Mouse (Mus musculus): ENCODE measurements around the gene Cradd.
A peak's percentile ranks its signal among the peaks of the same experiment; 100 is the strongest.

The Cradd gene

DNA sequence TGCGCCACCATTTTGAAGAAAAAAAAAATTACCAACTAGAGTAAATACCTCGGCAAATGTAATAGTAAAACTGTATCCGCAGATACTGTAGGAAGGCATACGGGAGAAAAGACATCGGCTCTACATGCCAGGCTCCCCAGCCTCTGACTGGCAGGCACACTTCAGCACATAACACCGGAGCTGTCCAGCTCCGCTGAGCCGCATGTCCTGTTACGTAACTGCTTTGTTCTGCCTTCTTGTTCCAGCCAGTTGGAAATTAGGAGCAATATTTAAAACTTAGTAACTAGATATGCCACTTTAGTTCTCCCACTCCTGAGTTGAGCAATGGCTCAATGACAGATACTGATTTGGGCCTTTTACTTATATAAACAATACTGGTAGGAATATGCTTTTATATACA is 48.4 kb downstream of the Cradd start:
- DNase-seq (ENCODE audit: low spot score in 2 of 2), result no peak

DNA sequence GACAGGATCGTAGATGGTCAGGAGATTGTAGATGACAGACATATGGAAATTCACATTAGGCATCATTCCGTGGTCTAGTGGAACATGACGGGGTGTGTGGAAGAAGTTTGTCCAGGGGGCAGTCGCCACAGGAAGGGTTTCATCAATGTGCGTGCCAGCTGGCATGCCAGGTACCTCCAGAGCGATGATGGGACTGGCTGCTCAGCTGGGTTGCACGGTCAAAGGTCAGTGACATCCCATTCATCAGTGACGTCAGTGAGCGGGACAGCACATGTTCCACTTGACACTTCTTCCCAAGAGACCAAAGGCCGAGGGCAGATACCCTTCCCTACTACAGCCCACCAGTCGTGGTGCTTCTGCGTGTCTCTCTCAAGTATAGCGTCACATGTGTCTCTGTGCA is 50.7 kb downstream of the Cradd start:
- no peak for DNase-seq (ENCODE audit: low spot score in 2 of 2)

DNA sequence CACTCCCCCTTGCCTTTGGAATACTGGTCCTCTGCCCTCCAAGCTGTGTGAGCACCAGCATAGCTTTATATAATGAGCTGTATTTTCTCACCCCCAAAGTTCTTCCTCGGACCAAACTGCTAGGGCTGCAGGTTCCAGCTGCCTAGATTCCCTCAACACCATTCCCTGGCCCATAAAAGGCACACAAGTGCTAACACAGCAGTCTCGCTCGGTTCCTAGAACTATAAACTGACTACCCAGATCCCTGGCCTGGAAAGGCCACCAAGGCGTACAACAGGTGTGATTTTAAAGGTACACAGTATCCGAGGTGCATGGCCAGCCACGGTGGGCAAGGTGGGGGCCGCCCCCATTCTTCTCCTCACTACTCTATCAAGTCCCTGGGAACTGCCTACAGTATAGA is 54.8 kb downstream of the Cradd start:
- no peak for DNase-seq (ENCODE audit: low spot score in 2 of 2)

DNA sequence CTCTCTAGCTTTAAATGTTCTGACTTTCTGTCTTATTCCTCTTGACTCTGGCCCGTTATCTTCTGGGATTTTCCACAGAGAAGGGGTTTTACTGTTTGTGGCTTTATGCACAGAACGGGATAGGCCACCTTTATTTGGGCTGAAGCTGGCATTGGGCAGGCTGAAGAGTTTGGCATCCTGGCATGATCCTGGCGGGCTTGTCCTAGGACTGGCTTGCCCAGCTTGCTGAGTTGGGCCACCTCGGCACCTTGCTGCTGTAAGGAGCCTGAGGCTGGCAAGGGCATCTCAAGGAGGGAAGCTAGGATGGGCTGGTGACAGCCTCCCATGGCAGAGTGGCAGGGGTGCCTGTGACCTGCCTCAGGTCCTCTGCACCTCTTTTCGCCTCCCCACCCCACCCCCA is 55.6 kb downstream of the Cradd start:
- no peak for DNase-seq (ENCODE audit: low spot score in 2 of 2)

DNA sequence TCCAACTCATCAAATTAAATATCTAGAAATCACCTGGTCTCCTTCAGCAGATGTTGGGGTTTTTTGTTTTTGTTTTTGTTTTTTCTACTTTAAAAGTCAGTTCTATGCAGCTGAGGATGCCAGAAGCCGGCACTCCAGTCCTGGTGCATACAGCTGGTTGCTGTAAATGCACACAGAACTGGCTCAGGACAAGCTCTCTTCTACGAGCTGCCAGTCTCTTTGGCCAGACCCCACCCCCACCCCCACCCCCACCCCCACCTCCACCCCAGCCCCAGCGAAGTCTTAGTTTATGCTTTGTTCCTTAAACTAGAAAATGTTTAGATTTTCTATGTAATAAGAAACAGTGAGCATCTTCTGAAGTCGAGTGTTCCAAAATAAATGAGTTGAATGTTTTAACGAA is 57.0 kb downstream of the Cradd start:
- no peak for DNase-seq (ENCODE audit: low spot score in 2 of 2)

DNA sequence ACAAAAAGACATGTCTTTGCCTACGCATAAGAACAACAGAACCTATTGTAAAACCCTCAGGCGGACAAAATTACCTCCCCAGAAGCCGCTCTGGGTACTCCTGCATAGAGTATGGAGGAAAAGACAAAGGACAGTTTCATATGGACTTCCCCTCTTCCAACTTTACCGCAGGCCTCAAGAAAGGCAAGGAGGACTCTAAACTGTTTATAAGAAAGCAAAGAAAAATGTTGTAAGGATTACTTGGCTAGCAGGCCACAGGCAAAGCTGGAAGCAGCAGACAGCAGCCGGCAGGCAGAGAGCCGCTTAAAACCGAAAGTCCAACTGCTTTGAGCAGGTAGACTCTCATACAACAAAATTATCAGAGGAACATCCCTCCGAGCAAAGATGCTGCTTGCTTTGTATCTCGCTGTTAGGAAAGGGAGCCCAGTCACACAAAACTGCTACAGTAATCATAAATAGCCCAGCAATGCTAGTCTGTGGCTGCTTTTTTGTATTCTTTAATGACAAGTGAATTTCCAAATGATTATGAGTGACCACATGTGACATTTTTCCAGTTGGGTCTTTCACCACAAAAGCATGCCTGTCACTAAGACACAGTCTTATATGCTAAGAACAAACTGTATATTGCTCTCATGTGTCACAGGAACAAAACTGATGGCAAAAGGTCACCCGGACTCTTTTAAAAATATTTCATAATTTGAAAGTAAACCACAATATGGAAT is 57.7 kb downstream of the Cradd start:
- DNase-seq (ENCODE audit: low spot score in 2 of 2), result no peak

DNA sequence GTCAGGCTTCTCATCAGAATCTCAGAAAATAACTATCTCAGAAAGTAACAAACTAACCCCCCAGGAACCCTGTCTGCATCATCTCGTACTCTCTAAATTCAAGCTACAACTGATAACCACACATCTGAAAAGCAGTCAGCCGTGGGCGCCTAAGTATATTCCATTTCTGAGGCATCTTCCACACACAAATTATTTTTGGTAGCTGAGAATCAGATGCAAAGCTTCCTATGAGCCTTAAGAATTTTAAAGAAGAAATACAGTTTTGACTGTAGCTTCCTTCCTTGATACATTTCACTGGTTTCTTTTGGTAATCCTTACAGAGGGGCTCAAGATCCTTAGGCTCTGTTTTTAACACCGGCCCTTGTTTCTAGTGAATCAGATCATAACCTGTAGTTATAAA is 58.4 kb downstream of the Cradd start:
- no peak for DNase-seq (ENCODE audit: low spot score in 2 of 2)

DNA sequence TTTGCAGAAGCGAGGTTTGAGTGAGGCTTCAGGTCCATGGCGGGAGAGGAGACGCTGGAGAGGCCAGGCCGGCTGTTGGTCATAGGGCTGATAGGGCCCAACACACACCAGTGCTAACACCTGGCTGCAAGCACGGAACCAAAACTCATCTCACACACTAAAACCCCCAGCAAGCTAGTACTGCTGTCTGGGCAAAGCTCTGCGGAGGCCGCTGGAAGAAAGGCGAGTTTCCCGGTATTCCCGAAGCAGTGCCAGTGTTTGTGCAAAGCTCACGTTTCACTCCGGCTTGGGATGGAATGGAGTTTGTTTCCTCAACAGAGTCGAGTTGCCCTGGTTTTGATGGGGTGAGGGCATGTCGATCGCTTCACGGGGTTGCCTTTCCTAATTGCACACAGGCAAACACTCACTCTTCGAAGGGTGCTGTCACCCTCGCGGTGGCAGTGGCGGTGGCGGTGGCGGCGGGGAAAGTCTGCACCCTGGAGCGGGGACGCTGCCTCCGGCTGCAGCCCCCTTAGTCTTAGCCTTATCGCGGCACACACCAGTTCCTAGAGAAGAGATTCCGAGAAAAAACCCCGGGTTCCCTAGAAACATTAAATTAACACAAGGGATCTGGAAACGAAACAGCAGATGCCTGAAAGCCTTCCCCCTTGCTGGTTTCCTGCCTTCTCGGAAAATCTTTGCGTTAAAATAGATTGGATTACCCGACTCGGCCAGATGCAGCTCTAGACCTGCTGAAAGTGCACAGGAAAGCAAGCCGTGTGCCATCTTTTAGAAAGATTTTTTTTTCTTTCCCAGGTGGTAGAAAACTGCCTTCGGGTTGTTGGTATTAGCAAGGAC is 59.2 kb downstream of the Cradd start:
- DNase-seq (ENCODE audit: low spot score in 2 of 2), result peak; percentile 15 to 53

DNA sequence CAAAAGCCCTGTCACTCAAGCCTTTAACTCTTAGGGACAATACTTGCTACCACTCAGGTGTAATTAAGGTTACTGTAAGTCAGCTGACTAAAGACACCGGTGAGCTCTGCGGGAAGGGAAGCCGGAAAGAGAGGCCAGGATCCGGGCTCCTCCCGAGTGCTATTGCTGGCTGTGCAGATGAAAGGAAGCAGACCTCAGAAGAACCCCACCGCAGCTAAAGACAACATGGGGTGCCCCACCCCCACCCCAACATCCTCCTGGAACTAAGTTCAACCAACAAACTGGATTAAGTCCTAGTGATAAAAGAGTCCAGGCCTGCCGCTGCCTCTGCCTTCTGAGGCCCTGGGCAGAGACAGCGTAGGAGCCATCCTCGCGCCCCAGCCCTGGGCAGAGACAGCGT is 61.5 kb downstream of the Cradd start:
- DNase-seq (ENCODE audit: low spot score in 2 of 2), result peak in 1 of 2 experiments; percentile 21

DNA sequence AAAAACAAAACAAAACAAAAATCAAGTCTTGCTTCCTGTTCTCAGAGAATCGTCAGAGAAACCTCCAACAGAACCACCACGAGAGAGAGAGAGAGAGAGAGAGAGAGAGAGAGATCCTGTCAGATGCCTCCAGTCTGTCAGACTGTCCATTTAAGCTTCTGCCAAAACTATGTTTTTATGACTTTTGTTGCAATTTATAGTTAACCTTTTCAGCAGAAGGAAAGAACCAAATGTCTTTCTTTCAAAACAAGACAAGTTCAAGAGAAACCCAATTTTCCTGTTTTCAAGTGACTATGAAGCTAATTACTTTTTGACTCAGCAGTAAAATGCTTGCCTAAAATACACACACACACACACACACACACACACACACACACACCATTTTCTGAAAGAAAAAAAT is 62.7 kb downstream of the Cradd start:
- no peak for DNase-seq (ENCODE audit: low spot score in 2 of 2)

DNA sequence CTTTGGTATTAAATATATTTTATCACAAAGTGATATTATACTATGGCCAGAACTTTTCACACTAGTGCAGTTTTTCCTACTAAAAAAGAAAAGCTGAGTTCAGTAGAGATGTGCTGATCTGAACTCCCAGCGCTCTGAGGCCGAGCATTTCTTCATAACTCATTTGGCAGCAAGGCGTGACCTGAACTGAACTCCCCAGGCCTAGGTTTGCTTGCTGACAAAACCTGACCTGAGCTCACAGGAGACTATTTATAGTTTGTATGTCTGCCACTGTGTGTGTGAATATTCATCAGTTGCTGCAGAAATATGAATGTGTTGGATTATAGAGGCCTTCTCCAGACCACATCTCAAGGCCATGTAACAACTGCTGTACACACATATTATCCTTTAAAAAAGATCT is 63.5 kb downstream of the Cradd start:
- no peak for DNase-seq (ENCODE audit: low spot score in 2 of 2)

DNA sequence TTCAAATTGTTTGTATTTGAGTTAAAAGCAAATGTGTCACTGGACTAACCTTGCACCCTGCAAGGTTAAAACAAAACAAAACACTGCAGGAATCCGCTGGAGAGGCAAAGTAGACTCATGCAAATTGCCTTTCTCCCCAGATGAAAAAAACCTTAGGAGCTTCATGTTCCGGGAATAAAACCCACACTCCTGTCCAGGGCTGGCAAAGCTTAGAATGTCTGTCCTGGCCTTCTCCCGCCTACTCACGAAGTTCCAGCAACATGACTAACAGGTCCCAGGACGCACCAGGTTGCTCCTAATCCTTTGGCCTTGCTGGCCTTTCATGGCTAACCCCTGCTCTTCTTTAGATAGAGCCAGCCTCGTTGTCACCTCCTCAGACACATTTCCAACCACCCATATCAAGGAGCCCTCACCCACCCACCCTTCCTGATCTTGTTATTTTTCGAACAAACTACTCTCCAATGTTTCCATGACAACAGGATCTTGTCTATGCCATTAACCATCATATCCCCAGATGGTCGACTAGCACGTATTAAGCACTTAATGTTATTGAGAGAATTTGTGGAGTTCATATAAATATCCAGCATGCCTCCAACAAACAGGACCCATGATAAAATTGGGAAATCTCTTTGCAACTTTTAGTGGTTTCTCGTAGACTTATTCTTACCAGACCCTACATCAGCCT is 65.3 kb downstream of the Cradd start:
- no peak for DNase-seq (ENCODE audit: low spot score in 2 of 2)

DNA sequence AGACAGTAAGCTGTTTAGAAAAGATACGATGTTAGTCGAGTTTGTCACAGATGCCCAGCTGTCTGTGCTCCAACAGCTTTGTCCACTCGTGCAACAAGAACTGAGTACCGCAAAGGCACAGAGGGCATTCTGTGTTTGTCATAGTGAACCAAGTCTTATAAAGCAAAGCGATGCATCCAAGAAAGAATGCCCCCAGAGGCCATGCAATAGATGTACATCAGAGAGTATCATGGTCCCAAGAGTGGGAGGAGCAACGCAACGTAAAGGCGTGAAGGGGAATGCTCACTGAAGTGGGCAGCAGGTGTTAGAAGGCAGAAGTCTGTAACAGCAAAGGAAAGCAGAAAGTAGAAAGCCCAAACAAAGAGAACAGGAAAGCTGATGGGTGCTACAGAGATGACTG is 66.0 kb downstream of the Cradd start:
- peak in 1 of 2 experiments; percentile 34 for DNase-seq (ENCODE audit: low spot score in 2 of 2)

DNA sequence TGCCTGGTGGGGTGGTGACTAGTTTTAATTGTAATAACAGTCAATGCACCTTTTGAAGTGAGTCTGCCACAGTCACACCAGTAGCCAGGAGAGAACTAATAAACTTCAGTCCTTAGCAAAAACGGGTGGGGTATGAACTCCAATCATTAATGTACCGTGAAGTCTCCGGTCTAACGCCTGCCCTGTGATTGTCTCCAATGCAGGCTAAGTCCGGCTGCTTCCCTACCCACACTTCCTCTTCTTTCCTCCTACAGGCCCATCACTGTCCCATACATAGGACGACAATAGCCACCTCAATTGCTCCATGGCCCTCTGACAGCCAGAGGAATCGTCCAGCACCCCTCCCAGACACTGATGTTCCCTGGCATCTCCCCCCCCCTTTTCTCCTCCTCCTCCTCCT is 67.8 kb downstream of the Cradd start:
- DNase-seq (ENCODE audit: low spot score in 2 of 2), result no peak

DNA sequence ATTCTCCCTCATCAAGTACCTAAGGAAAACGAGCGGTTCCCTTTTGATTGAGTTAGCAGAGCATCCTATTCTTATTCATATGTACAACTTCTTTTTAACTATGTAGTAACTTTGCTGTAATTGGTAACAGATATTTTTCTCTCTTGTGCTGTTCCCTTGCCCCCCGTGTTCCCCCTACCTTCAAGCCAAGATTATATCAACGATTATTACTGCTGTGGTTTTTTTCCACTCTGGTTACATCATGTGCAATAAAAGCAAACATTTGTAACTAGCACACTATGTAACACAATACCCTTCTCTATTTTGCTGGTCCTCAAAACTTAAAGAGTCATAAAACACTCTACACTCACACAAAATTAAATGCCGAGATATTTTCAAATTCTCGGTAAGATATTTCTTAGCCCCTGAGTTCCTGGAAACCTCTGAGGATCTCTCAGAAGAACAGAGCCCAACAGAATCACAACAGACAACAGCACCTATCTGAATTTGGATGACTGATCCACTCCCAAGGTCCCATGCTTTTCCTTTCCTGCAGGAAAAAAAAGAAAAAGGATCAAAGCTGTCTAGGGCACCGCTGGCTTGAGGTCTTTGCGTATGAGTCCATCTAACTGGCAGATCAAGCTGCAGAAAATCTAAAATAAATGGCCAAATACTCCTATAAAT is 68.8 kb downstream of the Cradd start:
- no peak for DNase-seq (ENCODE audit: low spot score in 2 of 2)

DNA sequence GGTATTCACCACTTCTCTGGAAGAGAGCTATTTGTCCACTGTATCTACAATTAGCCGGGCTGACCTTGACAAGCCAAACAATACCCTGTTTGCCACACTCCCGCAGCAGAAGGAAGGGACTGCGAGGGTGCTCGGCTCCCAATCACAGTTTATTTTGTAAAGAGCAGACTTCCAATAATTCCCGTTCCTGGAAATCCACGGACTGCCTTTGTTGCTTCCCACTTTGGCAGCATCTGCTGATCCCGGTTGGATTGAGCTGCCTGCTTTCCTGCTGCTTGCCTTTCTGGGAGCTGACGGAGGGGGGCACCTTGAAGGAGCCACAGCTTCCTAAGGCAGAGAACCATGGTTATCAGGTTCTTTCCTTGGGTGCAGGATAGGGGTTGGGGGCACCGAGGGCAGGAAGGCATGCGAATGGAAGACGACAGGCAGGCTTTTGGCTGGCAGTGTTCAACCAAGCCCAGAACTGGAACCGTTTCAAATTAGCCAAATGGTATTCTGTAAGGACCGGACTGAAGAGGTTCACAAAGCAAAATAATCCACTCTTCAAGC is 69.4 kb downstream of the Cradd start:
- no peak for DNase-seq (ENCODE audit: low spot score in 2 of 2)

DNA sequence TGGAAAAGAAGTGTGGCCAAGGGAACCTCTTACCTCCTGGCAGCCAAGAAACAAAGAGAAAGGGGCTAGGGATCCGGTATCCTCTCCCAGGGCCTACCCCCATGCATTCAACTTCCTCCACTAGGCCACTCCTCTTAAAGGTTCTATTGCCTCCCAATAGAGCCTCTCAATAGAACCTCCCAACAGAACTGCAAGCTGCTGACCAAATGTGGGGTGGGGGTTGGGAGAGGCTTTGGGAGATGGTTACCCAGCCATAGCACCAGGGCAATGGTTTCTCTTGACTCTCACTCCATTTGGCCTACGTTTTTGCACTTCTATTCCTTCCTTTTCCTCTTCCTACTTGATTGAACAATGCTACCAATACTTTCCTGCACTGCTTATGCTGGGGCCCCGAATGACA is 69.9 kb downstream of the Cradd start:
- no peak for DNase-seq (ENCODE audit: low spot score in 2 of 2)

DNA sequence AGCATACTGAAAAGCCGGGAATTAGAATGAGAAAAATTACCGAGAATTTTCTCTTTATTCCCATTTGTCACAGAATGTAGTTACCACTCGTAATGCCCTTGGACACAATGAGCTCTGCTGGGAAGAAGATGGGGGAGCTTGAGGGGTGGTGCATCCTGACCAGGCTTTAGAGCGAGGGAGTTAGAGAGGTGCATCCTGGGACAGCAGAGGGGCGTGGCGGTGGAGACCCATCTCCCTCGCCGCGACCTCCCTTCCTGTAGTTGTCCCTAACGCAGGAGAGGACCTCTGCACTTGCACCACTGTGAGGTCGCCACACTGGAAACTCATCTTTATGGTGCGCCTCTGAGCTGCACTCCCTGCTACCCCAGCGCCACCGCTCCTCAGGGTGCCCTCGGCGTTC is 72.3 kb downstream of the Cradd start:
- DNase-seq (ENCODE audit: low spot score in 2 of 2), result no peak

DNA sequence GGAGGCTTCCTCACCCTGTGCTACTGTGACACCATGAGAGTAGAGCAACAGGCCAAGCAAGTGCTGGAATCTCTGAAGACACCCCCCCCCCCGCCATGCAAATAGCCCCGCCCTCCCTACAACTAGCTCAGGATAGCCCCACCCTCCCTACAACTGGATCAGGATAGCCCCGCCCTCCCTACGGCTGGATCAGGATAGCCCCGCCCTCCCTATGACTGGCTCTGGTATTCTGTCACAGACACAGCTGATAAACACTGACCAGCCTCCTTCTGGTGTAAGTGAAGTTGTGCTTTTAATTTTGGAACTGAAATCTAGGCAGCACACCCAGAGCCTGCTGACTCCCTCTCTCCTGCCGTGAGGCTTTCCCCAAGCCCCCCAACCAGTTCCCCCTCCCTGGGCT is 75.6 kb downstream of the Cradd start:
- DNase-seq (ENCODE audit: low spot score in 2 of 2), result no peak

DNA sequence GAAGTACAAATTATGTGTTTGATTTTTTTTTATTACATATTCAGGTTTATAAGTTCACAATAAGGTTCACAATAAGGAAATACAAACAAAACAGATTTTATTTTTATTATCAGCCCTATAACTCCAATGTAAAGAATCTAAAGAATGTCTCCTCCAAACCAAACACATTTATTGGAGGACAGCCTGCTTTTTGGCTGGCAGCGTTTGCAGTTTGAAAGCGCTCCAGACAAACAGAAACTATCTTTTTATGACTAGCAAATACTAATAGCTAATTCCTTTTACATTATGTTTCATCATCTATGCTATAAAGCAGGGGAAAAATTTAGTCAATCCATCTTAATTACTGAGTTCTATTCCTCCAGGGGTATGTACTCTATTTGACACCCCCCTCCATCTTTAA is 77.2 kb downstream of the Cradd start:
- DNase-seq (ENCODE audit: low spot score in 2 of 2), result no peak

DNA sequence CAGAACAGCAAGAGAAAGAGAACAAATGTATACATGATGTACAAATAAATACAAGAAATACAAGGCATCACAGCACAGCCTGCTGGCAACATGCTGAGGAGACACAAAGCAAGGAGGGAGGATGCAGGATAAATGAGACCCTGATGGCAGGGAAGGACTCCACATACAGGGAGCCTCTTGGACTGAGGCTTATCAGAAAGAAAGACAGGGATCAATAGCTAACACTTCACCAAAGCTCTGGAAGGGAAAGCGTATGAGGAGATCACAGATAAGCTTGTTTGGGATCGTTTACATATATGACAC is 78.3 kb downstream of the Cradd start:
- DNase-seq (ENCODE audit: low spot score in 2 of 2), result no peak

DNA sequence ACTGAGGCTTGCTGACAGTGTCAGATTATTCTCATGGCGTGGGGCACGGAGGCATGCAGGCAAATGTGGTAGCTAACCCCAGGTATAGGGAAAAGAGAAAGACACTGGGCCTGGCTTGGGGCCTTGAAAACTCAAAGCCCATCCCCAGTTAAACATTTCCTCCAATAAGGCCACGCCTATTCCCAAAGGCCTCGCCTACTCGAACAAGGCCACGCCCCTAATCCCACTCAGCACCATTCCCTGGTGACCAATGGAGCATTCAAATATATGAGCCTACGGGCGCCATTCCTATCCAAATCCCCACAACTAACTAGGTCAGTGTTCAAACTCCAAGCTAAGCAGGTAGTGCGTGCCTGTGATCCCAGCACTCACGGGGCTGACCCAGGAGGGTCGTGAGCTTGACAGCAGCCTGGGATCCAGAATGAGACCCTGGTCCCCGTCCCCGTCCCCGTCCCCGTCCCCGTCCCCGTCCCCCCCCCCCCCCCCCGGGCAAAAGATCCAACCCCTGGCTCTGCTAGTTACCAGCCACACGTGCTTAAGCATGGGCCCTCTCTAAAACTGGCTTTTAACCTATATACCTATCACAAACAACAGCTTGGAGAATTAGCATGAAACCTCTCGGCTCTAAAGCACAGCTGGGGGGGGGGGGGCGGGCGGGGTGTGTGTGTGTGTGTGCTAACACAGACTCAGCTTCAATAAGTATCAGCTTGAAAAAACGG is 78.8 kb downstream of the Cradd start:
- DNase-seq (ENCODE audit: low spot score in 2 of 2), result no peak

Data from spleen, postnatal 10 days (tissue).